Mouse (Mus musculus) A20 (cell line): ENCODE results near the gene 1810049J17Rik.
"Not testable (repeated sequence)": the region's sequence is repeated elsewhere in the genome, so short reads cannot be mapped to it uniquely, and the experiment has no call there.

Experiments used
- DNase-seq: peaks from one replicate; pipeline ENCODE4 v3.0.0-alpha.2; 2011; ENCODE audit warnings: low read depth, low spot score

1810049J17Rik gene

DNA sequence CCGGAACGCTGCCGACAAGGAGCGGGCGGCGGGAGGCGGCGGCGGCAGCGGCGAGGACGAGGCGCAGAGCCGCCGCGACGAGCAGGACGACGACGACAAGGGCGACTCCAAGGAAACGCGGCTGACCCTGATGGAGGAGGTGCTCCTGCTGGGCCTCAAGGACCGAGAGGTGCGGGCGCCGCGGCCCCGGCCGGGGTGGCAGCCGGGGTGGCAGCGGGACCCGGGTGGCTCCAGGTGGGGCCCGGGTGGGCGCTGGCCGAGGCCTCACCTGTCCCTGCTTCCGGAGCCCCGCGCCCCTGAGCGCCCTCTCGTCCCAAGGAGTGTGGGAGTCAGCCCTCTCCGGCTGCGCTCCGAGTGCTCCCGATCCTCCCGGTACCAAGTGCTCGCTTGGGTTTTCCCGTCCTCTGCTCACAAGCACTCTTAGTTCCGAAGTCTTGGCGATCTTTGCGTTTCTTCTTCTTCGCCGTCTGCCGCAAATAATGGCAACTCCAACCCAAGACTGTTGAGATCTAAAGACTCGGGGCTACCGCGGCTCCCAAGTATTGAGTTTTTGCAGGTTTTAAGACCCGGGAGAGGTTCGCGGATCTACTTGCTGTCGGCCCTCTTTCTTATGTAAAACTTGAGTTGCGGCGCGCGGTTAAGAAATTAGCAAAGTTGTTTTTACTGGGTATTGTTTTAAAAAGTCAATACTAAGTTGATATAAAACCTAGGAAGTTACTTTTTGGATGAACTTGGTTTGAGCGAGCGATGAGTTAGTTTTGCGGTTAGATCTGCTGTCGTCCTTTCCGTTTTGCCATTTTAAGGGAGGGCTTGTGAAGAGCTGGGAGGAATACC lies at the start of gene 1810049J17Rik:
Gene 1810049J17Rik (minus strand): TSS at position 112 of the 834 bp plus-strand sequence.
- peak; percentile 67 for DNase-seq

DNA sequence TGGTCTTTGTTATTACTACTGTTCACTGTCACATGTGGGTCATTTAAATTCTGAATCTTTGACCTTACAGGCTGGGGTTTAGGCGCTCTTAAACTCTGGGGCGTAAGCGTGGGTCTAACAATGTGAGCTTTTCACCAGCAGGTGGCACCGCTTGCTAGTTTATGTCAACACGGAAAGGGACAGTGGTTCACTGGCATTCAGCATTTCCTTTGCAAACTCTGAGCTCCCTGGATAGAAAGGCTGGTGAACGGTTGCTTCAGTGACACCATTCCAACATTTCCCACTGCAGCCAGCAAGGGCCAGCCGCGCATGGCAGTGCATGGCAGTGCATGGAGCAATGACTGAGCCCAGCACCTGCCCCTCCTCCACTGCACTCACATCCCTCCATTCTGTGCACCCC lies 49.5 kb upstream of the 1810049J17Rik start:
- peak; percentile 70 for DNase-seq

- no peak for DNase-seq
Observed at GRCm38 (mm10) chr15:12370096-12370495, 48.4 kb upstream of the 1810049J17Rik start.

DNA sequence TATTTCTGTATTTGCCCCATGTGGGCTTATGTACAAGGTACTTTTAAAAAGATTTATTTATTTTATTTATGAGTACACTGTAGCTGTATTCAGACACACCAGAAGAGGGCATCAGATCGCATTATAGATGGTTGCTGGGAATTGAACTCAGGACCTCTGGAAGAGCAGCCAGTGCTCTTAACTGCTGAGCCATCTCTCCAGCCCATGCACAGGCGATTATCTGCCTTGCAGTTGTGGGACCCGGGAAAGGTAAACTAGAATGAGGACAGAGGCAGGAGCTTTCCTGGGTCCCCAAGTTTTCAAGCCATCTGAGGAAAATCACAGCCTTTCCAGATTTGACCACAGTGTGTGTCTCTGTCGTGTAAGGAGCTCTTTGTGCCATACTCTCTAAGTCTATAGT lies 47.2 kb upstream of the 1810049J17Rik start:
- no peak for DNase-seq

GRCm38 (mm10) chr15:12368357-12368756 lies 46.7 kb upstream of the 1810049J17Rik start:
- DNase-seq, result no peak

DNA sequence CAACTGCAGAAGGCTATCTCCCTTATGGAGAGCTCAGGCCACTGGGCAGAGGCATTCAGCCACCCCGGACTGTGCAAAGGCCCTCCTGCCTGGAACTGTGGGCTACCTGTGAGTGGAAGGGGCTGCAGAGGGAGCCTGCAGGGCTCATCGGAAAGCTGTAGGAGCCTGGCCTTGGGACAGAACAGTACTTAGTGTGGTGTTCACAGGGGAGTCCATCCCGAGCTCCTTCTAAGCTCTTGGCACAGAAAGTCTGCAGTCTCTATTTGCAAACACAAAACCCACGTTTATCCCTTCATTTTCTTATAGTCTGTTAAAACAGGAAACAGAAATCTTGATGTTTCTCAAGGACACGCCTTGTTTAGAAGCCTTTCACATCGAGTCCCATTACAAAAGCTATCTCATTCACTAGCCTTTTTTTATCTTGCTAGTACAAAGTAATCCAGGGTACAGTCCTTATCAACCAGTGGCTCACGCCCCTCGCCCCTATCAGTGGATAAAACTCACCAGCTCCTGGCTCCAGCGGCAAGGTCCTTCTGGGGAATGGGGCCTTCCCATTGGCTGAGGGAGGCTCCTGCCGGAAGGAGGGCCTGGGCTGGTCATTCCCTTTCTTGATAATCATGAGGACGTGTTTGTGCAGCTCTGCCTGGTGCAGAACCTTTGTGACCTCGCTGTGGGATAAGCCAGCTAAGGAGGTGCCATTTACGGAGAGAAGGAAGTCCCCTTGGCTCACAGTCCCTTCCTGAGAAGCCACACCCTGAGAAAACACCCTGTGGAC lies 45.8 kb upstream of the 1810049J17Rik start:
- DNase-seq, result no peak

DNA sequence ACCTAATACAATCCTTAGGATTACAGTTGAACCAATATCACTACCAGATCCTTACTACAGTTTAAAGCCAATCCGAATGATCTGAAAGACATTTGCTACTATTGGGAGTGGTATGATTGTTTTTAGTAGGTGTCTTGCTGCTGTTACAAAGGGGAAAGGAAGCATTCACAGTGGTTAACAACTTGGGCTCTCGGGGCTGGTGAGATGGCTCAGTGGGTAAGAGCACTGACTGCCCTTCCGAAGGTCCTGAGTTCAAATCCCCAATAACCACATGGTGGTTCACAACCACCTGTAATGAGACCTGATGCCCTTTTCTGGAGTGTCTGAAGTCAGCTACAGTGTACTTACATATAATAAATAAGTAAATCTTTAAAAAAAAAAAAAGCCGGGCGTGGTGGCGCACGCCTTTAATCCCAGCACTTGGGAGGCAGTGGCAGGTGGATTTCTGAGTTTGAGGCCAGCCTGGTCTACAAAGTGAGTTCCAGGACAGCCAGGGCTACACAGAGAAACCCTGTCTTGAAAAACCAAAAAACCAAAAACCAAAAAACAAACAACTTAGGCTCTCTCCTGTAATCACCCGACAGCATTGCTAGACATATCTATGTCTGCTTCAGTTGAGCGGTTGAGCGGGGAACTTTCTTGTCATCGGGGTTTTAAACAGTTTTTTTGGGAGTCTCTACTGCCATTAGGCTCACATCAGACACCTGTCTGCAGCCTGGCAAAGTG lies 45.0 kb upstream of the 1810049J17Rik start:
- not testable (repeated sequence) for DNase-seq

DNA sequence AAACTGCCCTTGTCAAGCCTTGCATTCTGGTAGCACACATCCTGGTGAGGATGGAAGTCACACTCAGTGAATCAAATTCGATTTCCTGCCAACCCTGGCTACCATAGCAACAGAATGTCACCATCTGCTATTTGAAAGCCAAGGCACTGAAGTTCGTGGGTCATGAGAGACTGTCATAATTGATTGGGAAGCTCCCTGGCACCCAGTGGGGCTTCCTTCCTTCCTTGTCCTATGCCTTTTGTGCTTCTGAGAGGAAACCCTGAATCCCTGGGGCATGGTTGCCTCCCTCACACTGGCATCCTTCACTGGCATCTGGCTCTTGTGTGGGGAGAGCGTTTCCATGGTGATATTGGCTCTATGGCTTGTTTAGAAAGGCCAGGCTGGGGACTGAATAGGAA lies 44.4 kb upstream of the 1810049J17Rik start:
- no peak for DNase-seq

GRCm38 (mm10) chr15:12365416-12366071 lies 43.8 kb upstream of the 1810049J17Rik start:
- DNase-seq, result no peak

- DNase-seq, result no peak
Observed at GRCm38 (mm10) chr15:12364096-12364495, 42.4 kb upstream of the 1810049J17Rik start.

- no peak for DNase-seq
Observed at GRCm38 (mm10) chr15:12362701-12363040, 41.0 kb upstream of the 1810049J17Rik start.

DNA sequence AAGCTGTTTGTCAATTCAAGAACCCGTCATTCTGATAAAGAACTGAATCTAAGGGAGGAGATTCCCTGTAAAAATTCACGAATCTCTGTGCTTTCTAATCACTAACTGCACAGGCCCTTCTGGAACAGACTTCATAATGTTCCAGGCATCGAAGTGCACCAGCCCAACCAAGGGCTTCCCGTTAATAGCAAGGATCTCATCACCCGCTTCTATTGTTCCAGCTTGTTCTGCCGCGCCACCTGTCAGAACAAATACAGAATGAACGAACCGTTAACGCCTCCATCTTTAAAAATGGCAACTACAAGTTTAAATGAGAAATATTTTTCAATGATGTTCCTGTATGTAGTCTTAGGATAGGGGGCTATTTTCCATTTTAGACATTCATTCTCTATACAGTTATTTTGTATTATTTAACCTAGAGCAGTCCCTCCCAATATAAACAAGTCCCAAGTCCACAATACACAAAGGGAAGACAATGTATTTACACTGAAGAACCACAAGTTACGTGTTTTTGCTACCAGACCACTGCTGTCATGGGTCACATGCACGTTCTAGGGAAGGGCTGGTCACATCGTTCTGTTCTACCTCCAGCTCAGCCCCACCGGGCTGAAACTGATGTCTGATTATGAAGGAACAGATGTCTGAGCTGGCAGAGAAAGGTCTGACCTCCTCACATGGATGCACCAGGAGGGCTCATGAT lies 40.5 kb upstream of the 1810049J17Rik start:
- DNase-seq, result no peak

- DNase-seq, result no peak
Observed at GRCm38 (mm10) chr15:12360519-12361212, 39.0 kb upstream of the 1810049J17Rik start.

DNA sequence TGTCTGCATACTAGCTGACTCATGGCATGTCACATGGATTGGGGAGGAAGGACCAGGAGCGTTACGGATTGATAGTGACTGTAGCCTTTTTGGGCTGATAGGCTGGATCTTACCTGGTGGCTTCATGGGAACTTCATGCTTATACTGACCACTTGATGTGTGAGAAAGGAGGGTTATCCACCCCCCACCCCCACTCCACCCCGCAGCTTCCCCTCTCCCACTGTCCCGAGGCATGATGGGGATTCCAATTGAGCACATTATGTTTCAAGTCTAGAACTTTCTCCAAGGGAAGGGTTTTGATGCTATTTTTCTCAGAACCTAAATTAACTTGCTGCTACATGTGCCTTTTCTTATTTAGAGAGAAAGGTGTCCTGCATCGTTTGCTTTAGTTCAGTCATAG lies 36.7 kb upstream of the 1810049J17Rik start:
- DNase-seq, result no peak

DNA sequence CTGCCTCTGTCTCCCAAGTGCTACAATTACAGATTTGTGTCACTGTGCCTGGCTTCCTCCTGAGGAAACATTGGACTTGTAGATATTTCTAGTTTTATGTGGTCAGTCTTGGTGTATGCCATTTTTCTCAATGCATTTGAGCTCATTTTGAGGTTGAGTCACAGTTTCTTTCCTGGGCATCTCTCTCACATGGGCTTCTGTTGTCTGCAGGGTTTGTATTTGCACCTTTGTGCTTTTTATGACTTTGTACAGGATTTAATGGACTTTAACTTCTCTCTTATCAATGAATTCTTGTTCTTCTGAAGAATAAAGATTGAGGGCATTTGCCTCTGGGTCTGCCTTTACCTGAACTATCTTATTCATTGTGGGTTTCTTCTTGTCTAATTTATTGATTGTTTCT lies 35.8 kb upstream of the 1810049J17Rik start:
- no peak for DNase-seq

- no peak for DNase-seq
Observed at GRCm38 (mm10) chr15:12355907-12356306, 34.2 kb upstream of the 1810049J17Rik start.

DNA sequence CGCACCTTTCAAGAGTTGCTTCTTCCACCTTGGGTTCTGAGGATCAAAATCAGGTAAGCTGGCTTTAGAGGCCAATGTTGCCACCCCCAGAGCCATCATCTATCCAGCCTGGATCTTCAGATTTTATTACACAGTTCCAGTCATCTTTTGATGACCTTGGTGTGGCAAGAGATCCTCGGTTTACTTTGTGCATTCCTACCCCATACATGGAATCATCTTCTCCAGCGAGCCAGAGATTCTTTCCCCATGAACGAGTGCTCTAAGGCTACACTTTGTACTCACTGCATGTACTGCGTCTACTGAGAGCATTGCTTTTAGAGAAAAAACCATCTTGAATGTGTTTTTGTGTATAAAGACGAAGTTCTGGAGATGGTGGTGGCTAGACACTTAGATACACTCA lies 33.6 kb upstream of the 1810049J17Rik start:
- DNase-seq, result no peak

GRCm38 (mm10) chr15:12354281-12354810 lies 32.6 kb upstream of the 1810049J17Rik start:
- no peak for DNase-seq

DNA sequence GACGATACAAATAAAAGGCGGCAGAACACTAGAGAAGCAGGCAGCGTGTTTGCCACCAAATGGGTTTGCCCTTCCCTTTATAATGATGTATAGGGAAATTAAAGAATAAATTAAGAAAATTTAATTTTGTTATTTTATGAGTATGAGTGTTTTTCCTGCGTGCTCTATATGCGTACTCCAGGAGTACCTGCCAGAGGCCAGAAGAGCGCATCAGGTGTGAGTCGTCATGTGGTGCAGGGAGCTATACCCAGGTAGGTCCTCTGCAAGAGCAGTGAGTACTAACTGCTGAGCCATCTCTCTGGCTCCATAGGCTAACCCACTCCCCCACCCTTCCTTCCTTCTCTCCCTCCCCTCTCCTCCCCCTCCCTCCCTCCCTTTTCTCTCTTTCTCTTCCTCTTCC lies 29.8 kb upstream of the 1810049J17Rik start:
- no peak for DNase-seq

- peak; percentile 27 for DNase-seq
Observed at GRCm38 (mm10) chr15:12349840-12350239, 28.1 kb upstream of the 1810049J17Rik start.
